Mouse (Mus musculus) embryonic facial prominence, embryonic 12.5 days (tissue): ENCODE results near the gene Rsph10b. TPM values are rescaled to one million over a fixed set of nuclear protein-coding genes. Genes with fewer than 3 reads are reported as not detected.
A peak's percentile ranks its signal among the peaks of the same experiment; 100 is the strongest.

ENCODE experiments used
- ATAC-seq: fragments of 200-750 bp; cut with Nextera tagmentation; 2 replicates; pipeline ENCODE4 v1.8.0; 2017; ENCODE audit not compliant: insufficient number of reproducible peaks, insufficient read depth, low FRiP score, low TSS enrichment
- H3K27ac ChIP-seq: fragments of 300-500 bp; sonication (generic); 2 replicates; pipeline ENCODE4 v1.5.1; 2016; ENCODE audit warnings: mild to moderate bottlenecking
- H3K27me3 ChIP-seq: fragments of 300-500 bp; sonication (generic); 2 replicates; pipeline ENCODE4 v1.6.1; 2016; ENCODE audit warnings: mild to moderate bottlenecking, moderate library complexity
- H3K36me3 ChIP-seq: fragments of 300-500 bp; sonication (generic); 2 replicates; pipeline ENCODE4 v1.6.1; 2016; ENCODE audit warnings: mild to moderate bottlenecking
- H3K4me1 ChIP-seq: fragments of 300-500 bp; sonication (generic); 2 replicates; pipeline ENCODE4 v1.6.1; 2016
- H3K4me2 ChIP-seq: fragments of 300-500 bp; sonication (generic); replicated peaks from 2 replicates; pipeline ENCODE4 v1.6.1; 2016; ENCODE audit warnings: mild to moderate bottlenecking, moderate library complexity
- H3K4me3 ChIP-seq: fragments of 300-500 bp; sonication (generic); 2 replicates; pipeline ENCODE4 v1.5.1; 2016; ENCODE audit warnings: mild to moderate bottlenecking
- H3K9ac ChIP-seq: fragments of 300-500 bp; sonication (generic); 2 replicates; pipeline ENCODE4 v1.6.1; 2016; ENCODE audit warnings: mild to moderate bottlenecking, moderate library complexity
- H3K9me3 ChIP-seq: fragments of 300-500 bp; sonication (generic); 2 replicates; pipeline ENCODE4 v1.6.1; 2016; ENCODE audit warnings: mild to moderate bottlenecking, moderate library complexity
- WGBS: fragments of 180-500 bp; shearing (Covaris S2); methylation state at CpG from one replicate; pipeline ENCODE4 v1.1.7; 2016; 5-methylcytosine and 5-hydroxymethylcytosine counted together
- polyA plus RNA-seq: library from polyadenylated mRNA; unstranded; fragments of >200 nt; fragmentation: Nextera tagmentation; extraction: Ambion mirVana; gene quantifications from 2 replicates; pipeline ENCODE4 v1.2.1, GENCODE M21; 2016

Gene Rsph10b
- polyA plus RNA-seq, 1 experiment from 2014 or later: 0.77 TPM

GRCm38 (mm10) chr5:143976726-143977431 lies 44.0 kb downstream of the Rsph10b start:
- WGBS: 81% methylated on average over 16 of the region's 16 CpGs
- Histone ChIP-seq H3K36me3 (no peaks in the 10 kb centered on the region), H3K4me3 (no peak overlapping the region), H3K27me3 (no peaks in the 10 kb centered on the region), H3K27ac (no peak overlapping the region), H3K4me1 (no peaks in the 10 kb centered on the region; the same call in 1 of the 2 replicates), H3K9ac (no peak overlapping the region), H3K9me3 (no peaks in the 10 kb centered on the region), H3K4me2 (no peak overlapping the region)
- no peak for ATAC-seq

- peak overlapping the region; percentile 15; the same call in 1 of the 2 replicates for H3K4me2 ChIP-seq
- no peaks in the 10 kb centered on the region; the same call in 1 of the 2 replicates for H3K4me1 ChIP-seq
- no peak for ATAC-seq
- WGBS: 27% methylated on average over 9 of the region's 9 CpGs
- no peaks in the 10 kb centered on the region for H3K9me3 ChIP-seq
- no peak overlapping the region; the same call in 1 of the 2 replicates for H3K27ac ChIP-seq
- no peak overlapping the region for H3K9ac ChIP-seq
- H3K4me3 ChIP-seq: no peak overlapping the region
- H3K27me3 ChIP-seq: no peaks in the 10 kb centered on the region
- peaks cover 18% of the 10 kb centered on the region for H3K36me3 ChIP-seq
Observed at GRCm38 (mm10) chr5:143980858-143981257, 48.0 kb downstream of the Rsph10b start.

GRCm38 (mm10) chr5:143982361-143982760 lies 49.5 kb downstream of the Rsph10b start:
- Histone ChIP-seq H3K27me3 (no peaks in the 10 kb centered on the region), H3K9me3 (no peaks in the 10 kb centered on the region), H3K4me3 (no peak overlapping the region), H3K4me2 (no peak overlapping the region), H3K9ac (no peak overlapping the region), H3K36me3 (peaks cover 33% of the 10 kb centered on the region), H3K4me1 (no peaks in the 10 kb centered on the region; the same call in 1 of the 2 replicates), H3K27ac (no peak overlapping the region)
- 77% methylated on average over 2 of the region's 2 CpGs for WGBS
- no peak for ATAC-seq

- H3K4me3 ChIP-seq: no peak overlapping the region
- no peaks in the 10 kb centered on the region for H3K9me3 ChIP-seq
- H3K27me3 ChIP-seq: no peaks in the 10 kb centered on the region
- WGBS: 90% methylated on average over 7 of the region's 7 CpGs
- ATAC-seq: no peak
- H3K27ac ChIP-seq: no peak overlapping the region
- no peak overlapping the region for H3K9ac ChIP-seq
- H3K4me1 ChIP-seq: no peaks in the 10 kb centered on the region; the same call in 1 of the 2 replicates
- H3K4me2 ChIP-seq: no peak overlapping the region
- H3K36me3 ChIP-seq: peaks cover 63% of the 10 kb centered on the region
Observed at GRCm38 (mm10) chr5:143985381-143985780, 52.5 kb downstream of the Rsph10b start.

GRCm38 (mm10) chr5:143987596-143987995 lies 54.8 kb downstream of the Rsph10b start:
- Histone ChIP-seq H3K4me1 (no peaks in the 10 kb centered on the region), H3K27ac (no peak overlapping the region), H3K36me3 (peaks cover 85% of the 10 kb centered on the region), H3K4me3 (no peak overlapping the region), H3K9me3 (no peaks in the 10 kb centered on the region), H3K27me3 (no peaks in the 10 kb centered on the region), H3K9ac (no peak overlapping the region), H3K4me2 (no peak overlapping the region)
- no peak for ATAC-seq
- 94% methylated on average over 3 of the region's 3 CpGs for WGBS

GRCm38 (mm10) chr5:143989046-143989445 lies 56.2 kb downstream of the Rsph10b start:
- ATAC-seq: no peak
- Histone ChIP-seq H3K9me3 (no peaks in the 10 kb centered on the region), H3K4me2 (no peak overlapping the region), H3K27me3 (no peaks in the 10 kb centered on the region), H3K4me1 (no peaks in the 10 kb centered on the region), H3K4me3 (no peak overlapping the region), H3K9ac (no peak overlapping the region), H3K27ac (no peak overlapping the region), H3K36me3 (peaks cover 95% of the 10 kb centered on the region)
- 88% methylated on average over 4 of the region's 4 CpGs for WGBS

- Histone ChIP-seq H3K4me1 (no peaks in the 10 kb centered on the region), H3K27ac (no peak overlapping the region), H3K9ac (no peak overlapping the region), H3K9me3 (no peaks in the 10 kb centered on the region), H3K4me3 (no peak overlapping the region), H3K4me2 (no peak overlapping the region), H3K36me3 (peaks cover 97% of the 10 kb centered on the region), H3K27me3 (no peaks in the 10 kb centered on the region)
- WGBS: 93% methylated on average over 11 of the region's 11 CpGs
- ATAC-seq: no peak
Observed at GRCm38 (mm10) chr5:143990086-143990485, 57.3 kb downstream of the Rsph10b start.

GRCm38 (mm10) chr5:143992661-143993060 lies 59.8 kb downstream of the Rsph10b start:
- 85% methylated on average over 10 of the region's 10 CpGs for WGBS
- no peak overlapping the region for H3K4me2 ChIP-seq
- H3K27me3 ChIP-seq: no peaks in the 10 kb centered on the region
- H3K4me3 ChIP-seq: no peak overlapping the region
- no peak overlapping the region for H3K27ac ChIP-seq
- no peak for ATAC-seq
- no peaks in the 10 kb centered on the region for H3K9me3 ChIP-seq
- H3K4me1 ChIP-seq: no peaks in the 10 kb centered on the region
- H3K9ac ChIP-seq: no peak overlapping the region
- peaks cover 99% of the 10 kb centered on the region for H3K36me3 ChIP-seq

- H3K9ac ChIP-seq: no peak overlapping the region
- no peaks in the 10 kb centered on the region for H3K4me1 ChIP-seq
- no peak for ATAC-seq
- H3K27me3 ChIP-seq: no peaks in the 10 kb centered on the region
- WGBS: 92% methylated on average over 8 of the region's 8 CpGs
- no peak overlapping the region for H3K4me3 ChIP-seq
- H3K9me3 ChIP-seq: no peaks in the 10 kb centered on the region
- no peak overlapping the region for H3K4me2 ChIP-seq
- peaks cover 99% of the 10 kb centered on the region for H3K36me3 ChIP-seq
- no peak overlapping the region for H3K27ac ChIP-seq
Observed at GRCm38 (mm10) chr5:143993260-143993659, 60.4 kb downstream of the Rsph10b start.

- peaks cover 99% of the 10 kb centered on the region for H3K36me3 ChIP-seq
- no peaks in the 10 kb centered on the region for H3K9me3 ChIP-seq
- no peak for ATAC-seq
- H3K4me3 ChIP-seq: no peak overlapping the region
- H3K4me1 ChIP-seq: no peaks in the 10 kb centered on the region
- no peaks in the 10 kb centered on the region for H3K27me3 ChIP-seq
- H3K27ac ChIP-seq: no peak overlapping the region
- no peak overlapping the region for H3K4me2 ChIP-seq
- WGBS: 91% methylated on average over 5 of the region's 5 CpGs
- no peak overlapping the region for H3K9ac ChIP-seq
Observed at GRCm38 (mm10) chr5:143993849-143994248, 61.0 kb downstream of the Rsph10b start.

GRCm38 (mm10) chr5:143994632-143995365 lies 62.0 kb downstream of the Rsph10b start:
- Histone ChIP-seq H3K27ac (no peak overlapping the region), H3K9ac (no peak overlapping the region), H3K27me3 (no peaks in the 10 kb centered on the region), H3K36me3 (peaks cover 99% of the 10 kb centered on the region), H3K4me3 (no peak overlapping the region), H3K9me3 (no peaks in the 10 kb centered on the region), H3K4me1 (no peaks in the 10 kb centered on the region), H3K4me2 (no peak overlapping the region)
- 77% methylated on average over 11 of the region's 11 CpGs for WGBS
- ATAC-seq: no peak

- Histone ChIP-seq H3K4me3 (no peak overlapping the region), H3K9ac (no peak overlapping the region), H3K4me1 (no peaks in the 10 kb centered on the region), H3K27me3 (no peaks in the 10 kb centered on the region), H3K4me2 (no peak overlapping the region), H3K9me3 (no peaks in the 10 kb centered on the region), H3K36me3 (peaks cover 94% of the 10 kb centered on the region), H3K27ac (no peak overlapping the region)
- WGBS: 89% methylated on average over 1 of the region's 1 CpGs
- no peak for ATAC-seq
Observed at GRCm38 (mm10) chr5:143999409-143999808, 66.6 kb downstream of the Rsph10b start.
